Mouse (Mus musculus) cerebellum, adult 2 months (tissue): ENCODE data around the gene Gnaz.

Source experiments
- CTCF ChIP-seq: fragments of 200-500 bp; IDR thresholded peaks from 2 replicates; pipeline ENCODE4 v1.5.1; 2011; ENCODE audit warnings: low read depth, mild to moderate bottlenecking, control low read depth, low read length, moderate library complexity, borderline replicate concordance; ENCODE audit not compliant: insufficient read depth
- POLR2A ChIP-seq: fragments of 200-500 bp; IDR thresholded peaks from 2 replicates; pipeline ENCODE4 v1.6.1; 2011; ENCODE audit warnings: low read length, control low read depth, borderline replicate concordance; ENCODE audit not compliant: insufficient read depth

DNA sequence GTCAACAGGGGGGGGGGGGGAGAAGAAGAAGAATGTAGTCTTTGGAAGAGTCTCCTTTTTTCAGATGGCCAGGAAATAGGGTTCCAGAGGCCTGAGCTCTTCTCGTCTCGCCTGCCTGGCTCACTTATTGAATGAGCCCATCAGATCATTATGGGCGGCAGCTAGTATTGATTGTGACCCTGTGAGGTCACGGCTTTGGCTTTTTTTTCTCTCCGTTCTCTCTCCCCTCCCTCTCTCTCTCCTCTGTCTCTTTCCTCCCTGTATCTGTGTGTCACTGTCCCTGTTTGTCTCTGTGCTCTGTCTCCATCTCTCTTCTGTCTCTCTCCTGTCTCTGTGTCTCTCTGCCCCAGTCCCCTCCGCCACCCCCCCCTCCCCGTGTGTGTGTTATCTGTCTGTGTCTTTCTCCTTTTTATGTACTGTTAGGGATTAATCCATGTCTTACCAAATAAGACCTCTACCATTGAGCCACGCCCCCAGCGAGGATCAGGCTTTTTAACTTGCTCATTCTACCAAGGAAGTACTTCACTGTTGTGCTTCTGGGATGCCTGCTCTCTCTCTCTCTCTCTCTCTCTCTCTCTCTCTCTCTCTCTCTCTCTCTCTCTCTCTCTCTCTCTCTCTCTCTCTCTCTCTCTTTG lies 91.9 kb downstream of the Gnaz start:
- no peak for TF ChIP-seq CTCF
- no peak for TF ChIP-seq POLR2A
